Mouse (Mus musculus) CD8-positive naive resting alpha-beta T cell, adult 2 months (primary cell): Measurements from ENCODE around the gene Npepps.
A peak's percentile ranks its signal among the peaks of the same experiment; 100 is the strongest.

Experiments
- DNase-seq, 2 experiments: peaks; one replicate each; pipeline ENCODE4 v3.0.0; 2022; ENCODE audit warnings: low read depth in 2 of 2, low spot score in 2 of 2

The Npepps gene

GRCm38 (mm10) chr11:97187764-97188642 is 92.4 kb downstream of the Npepps start, which contains the start of gene Kpnb1:
TSS of gene Kpnb1 (minus strand) at chr11:97187881.
- DNase-seq, result peak; percentile 97 to 99

GRCm38 (mm10) chr11:97186947-97187763 is 93.3 kb downstream of the Npepps start:
- DNase-seq, result peak; percentile 90 to 93

GRCm38 (mm10) chr11:97185704-97186614 is 94.5 kb downstream of the Npepps start:
- no peak for DNase-seq

- DNase-seq, result no peak
These were observed 95.6 kb downstream of the Npepps start for GRCm38 (mm10) chr11:97184875-97185274.

GRCm38 (mm10) chr11:97182446-97182845 is 98.0 kb downstream of the Npepps start:
- DNase-seq, result no peak

GRCm38 (mm10) chr11:97181061-97181460 is 99.4 kb downstream of the Npepps start:
- DNase-seq, result no peak

- no peak for DNase-seq
These were observed 102.2 kb downstream of the Npepps start for GRCm38 (mm10) chr11:97178198-97178597.

- peak; percentile 18 to 46 for DNase-seq
These were observed 103.6 kb downstream of the Npepps start for GRCm38 (mm10) chr11:97176851-97177250.

GRCm38 (mm10) chr11:97175499-97175898 is 104.9 kb downstream of the Npepps start:
- no peak for DNase-seq

GRCm38 (mm10) chr11:97160341-97160740 is 120.1 kb downstream of the Npepps start:
- no peak for DNase-seq

- no peak for DNase-seq
These were observed 123.4 kb downstream of the Npepps start for GRCm38 (mm10) chr11:97156999-97157398.
